Mouse (Mus musculus): ENCODE results near the gene Trim2.

Trim2 gene

DNA sequence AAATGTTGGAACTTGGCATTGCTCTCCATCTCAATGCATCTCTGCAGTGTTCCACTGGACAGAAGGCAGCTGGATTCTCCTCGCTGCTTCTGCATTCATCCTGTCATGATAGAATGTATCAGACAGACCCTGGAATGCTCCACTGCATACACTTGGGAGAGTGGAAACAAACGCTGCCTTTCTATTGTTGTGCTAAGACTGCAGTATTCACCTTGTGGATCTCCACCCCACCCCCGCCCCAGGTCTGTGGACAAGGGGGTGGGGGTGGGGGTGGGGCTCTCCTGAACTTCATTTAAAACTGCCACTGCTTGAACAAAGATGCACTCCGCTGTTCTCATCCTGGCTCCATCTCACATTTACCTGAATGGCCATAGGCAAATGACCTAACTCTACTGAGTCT lies 112.8 kb downstream of the Trim2 start:
- DNase-seq (ENCODE audit: low spot score in 2 of 2), result no peak

DNA sequence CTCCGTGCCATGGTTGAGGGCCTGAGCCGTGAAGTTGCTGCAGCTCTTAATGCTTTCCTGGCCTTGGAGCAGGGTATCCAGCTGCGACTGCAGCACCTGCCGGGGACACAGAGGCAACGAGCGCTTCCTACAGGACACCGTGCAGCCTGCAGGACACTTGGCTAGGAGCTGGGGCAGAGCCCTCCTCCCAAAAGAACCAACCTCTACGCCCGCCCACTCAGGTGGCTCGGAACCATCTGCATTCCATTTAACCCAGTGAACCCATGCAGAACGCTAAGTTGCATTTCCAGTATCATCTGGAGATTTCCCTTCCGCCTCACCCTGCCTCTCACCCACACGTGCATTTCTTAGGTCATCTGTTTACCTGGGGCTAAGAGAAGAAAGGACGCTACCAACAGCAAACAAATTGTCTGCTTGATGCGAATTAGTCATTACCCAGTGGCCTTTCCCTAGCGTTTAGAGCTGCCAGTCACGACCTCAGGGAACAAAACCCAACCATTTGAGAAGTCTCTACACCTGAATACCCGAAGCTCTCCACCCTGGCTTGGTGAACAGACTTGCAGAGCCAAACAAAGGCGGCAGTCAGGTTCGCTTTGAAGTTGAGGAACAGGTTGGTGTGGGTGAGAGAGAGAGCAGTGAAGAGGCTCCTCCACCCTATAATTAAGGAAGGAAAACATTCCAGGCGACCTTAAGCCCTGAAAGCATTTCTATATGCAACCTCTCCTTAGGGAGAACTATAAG lies 115.4 kb downstream of the Trim2 start:
- no peak for DNase-seq (ENCODE audit: low spot score in 2 of 2)

DNA sequence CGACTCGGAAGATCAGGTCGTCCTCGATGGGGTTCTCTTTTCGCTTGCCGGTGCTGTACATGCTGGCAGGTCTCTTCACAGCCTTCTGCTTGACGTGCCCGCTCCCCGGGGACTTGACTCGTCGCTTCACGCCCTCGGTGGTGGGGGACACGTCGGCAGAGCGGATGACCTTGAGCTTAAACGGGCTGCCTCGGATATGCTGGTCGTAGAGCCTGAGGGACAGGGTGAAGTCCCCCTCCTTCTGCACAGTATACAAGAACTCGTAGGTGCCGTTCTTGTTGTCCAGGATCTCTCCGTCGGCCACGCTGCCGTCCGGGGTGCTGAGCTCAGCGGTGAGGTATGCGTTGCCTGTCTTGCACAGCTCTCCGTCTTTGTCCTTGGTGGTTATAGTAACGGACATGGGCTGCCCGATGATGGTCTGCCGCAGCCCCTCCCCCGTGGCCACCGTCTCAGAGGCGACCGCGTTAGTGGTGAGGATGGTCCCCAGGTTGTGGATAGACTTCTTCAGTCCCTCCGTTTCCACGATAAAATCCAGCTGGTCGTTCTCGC lies 116.1 kb downstream of the Trim2 start:
- DNase-seq (ENCODE audit: low spot score in 2 of 2), result no peak

DNA sequence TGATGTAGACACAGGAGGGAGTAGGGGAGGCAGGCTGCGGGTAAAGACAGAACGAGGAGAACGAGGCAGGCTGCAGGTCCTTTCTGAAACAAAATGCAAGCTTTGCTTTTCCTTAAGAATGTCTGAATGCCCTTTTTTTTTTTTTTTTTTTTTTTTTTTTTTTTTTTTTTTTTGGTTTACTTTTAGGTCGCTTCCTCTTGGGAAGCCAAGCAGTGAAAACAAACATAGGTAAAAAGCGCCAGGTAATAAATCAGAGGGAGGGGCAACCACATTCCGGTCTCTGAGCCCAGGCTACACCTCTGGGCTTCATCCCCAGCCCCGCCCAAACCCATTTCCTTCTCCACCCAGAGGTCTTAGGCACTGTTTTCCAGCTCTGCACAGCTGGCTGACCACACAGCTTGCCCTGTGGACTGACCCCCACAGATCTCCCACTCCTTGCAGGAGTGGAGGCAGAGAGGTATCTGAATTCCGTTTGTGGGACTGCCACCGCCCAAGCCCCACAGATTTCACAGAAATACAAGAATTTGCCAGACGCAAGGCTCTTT lies 117.0 kb downstream of the Trim2 start:
- DNase-seq (ENCODE audit: low spot score in 2 of 2), result no peak

DNA sequence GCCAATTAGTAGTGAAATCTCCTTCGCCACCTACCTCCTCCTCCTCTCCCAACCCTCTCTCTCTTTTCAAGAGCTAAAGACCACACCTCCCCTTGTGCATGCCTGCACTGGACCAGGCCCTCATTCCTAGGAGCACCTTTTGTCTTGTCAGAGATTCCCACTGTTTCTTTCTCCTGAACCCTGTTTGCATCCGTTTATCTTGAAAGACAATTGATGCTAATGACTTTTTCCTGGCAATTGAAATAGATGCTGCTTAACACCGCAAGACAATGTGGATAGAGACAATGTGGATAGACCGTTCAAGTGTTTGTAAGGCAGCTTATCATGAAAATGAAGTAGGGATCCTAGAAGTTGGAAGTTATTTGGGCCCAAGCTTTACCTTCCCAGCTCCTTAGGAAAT lies 125.0 kb downstream of the Trim2 start:
- DNase-seq (ENCODE audit: low spot score in 2 of 2), result no peak

DNA sequence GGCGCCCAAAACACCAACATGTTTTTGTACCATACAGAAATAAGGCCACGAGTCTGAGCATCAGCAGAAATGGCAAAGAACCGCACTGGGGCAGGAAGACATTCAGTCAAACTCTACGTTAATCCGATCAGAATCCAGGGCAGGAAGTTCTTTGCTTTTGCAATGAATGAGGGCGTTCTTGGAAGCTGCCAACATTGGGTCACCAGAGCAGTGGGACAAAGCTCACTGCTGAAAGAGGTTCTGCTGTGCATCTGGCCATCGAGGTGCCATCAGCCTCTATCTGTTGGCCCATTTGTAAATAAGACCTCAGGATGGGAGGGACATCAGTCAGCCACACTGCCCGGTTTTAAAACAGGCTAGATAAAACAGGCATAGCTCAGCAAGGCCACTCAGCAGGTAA lies 125.6 kb downstream of the Trim2 start:
- DNase-seq (ENCODE audit: low spot score in 2 of 2), result no peak

DNA sequence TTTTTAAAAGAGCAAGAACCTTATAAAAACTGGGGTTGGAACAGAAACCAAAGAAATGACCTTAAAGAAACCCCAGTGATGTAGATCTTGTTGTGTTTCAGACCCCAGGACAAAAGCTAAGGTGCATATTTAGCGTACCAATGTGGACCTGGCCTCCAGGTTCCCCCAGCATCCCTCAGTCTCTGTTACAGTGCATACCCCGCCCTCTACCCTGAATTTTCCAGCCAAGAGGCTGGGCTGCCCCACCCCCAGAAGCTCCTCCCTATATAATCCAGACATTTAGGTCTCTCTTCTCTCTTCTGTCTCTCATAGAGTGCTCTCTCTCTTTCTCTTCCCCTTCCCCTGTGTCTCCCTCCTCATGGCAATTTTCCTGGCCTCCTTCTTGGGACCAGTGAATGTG lies 126.4 kb downstream of the Trim2 start:
- DNase-seq (ENCODE audit: low spot score in 2 of 2), result no peak

DNA sequence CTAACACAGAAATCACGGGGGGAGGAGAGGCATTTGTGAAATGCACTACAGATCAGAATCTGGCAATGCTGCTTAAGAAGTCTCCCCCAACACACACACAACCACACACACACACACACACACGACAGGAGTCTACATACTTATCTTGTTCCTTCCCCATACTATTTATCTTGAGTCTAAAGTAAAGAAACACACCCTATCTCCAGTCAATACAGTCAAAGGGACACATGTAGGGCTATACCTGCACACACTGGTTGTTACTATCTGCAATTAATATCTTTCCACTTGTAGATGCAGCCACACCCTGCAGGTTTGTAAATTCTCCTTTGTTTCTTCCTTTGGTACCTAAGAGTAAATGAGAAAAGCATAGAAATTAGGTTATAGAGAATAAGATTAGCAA lies 128.8 kb downstream of the Trim2 start:
- DNase-seq (ENCODE audit: low spot score in 2 of 2), result no peak

DNA sequence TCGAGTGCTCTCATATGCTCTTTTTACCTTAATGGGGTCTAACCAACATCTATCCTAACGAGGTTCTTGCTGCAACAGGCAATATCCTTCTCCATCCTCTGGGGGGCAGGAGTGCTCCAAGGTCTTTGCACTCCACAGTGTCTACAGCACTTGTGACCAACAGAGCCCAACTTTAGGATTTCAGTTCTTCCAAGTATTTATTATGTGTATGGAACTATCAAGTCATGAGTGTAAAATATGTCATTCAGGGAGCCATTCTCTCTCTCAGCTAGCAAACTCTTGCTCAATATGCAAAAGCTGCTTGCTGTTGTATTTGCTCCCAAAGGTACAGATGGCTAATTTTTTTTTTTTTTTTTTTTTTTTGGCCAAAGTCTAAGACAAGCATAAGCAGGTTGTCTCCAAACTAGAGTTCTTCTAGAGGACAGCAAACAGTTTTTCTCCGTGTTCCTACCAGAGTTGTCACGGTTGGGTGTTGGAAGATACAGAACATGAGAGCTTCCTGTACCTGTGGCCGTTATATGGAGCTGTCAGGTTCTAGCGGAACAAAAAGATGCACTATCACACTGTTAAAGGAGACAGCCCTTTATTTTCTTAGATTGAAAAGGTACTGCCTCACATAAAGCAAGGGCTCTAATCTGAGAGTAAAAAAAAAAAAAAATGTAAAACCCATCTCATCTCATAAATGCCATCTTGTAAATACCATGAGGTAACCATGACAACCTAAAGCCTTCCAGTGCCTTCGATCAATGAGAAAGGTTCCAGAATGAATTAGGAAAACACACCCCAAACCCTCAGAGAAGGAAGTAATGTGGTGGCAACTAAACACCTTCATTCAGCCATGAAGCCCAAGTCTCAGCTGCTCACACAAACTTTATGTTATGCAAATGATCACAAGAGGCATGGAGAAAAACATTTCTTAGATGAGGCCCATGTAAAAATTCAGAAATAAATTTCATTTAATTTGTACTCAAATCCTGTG lies 131.1 kb downstream of the Trim2 start:
- peak in 1 of 2 experiments; percentile 70 for DNase-seq (ENCODE audit: low spot score in 2 of 2)

DNA sequence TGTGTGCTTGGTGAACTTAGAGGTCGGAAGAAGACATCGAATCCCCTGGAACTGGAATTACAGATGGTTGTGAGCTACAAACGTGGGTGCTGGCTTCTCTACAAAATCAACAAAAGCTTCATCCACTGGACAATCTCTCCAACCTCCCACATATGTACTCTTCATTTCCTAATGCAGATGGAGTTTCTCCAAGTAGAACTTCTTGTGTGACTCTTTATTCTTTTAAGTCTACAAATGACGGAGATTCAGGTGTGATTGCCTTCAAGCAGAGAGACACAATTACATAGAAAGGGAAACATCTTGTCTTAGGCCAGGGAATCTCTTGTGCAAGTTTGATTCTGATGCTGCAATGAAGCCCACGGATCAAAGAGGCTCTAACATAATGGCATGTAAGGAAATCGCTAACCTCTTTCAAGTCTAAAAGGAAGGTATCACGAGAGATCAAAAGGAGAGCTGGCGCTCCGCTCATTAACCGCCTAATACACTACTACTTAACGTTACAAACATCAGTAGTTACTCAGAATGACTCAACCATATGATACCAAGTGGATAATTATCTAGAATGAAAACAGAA lies 133.0 kb downstream of the Trim2 start, which contains the start of gene Gm6525:
TSS of gene Gm6525 (plus strand) at position 524 of the 574 bp plus-strand sequence.
- no peak for DNase-seq (ENCODE audit: low spot score in 2 of 2)

DNA sequence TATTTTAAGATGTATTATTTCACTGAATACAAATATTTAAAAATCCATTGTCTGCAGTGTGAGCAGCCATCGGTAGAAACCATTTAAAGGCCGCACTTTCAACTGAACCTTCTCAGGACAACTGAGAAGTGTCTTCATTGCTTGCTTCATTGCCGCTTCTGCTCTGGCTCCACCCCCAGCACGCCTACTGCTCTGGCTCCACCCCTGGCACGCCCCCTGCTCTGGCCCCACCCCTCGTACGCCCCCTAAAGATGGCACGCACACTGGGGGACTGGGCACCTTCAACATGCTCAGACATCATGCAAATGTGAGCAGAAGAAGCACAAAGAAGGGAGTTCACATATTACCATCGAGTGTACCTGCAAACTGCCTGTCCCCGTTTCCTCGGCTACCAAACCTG lies 134.3 kb downstream of the Trim2 start:
- DNase-seq (ENCODE audit: low spot score in 2 of 2), result no peak

DNA sequence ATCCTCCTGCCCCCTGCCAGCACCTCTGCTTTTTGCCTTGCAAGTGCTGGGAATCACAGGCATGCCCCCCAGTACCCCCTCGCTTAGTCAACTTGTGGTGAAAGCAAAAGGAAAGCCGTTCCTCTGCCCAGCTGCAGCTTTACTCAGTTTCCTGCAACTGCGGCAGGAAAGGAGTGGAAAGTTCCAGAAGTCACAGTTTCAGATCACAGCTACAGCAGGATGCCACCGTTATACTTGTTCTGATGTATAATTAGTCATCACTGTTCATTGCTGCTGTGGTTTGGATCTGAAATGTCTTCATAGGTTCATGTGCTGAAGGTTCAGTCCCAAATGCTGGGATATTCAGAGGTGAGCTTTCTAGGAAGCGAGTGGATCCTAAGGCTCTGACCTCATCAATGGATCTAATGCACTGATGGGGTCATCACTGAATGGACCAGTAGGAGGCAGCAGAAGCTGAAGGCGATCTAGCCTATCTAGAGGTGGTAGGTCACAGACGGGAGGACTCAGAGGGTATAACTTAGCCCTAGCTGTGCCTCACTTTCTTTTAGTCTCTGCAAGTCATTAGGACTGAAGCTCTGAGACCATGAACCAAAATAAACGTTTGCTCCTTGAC lies 137.2 kb downstream of the Trim2 start:
- DNase-seq (ENCODE audit: low spot score in 2 of 2), result no peak

DNA sequence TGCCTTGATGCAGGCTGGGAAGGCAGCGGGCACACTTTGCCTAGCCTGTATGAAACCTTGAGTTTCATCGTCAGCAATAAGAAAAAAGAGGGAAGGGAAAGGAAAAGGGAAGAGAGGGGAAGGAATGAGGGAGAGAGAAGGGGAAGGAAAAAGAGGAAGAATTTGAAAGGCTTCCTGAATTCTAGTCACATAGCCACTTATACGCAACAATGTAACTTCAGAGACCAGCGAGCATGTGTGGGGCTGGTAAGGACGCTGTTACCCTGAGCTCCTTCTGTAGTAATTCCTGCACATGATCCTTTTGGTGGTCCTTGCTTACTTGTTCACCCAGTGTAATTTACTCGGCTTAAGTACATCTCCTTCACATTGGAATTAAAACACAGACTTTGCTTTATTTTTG lies 137.7 kb downstream of the Trim2 start:
- no peak for DNase-seq (ENCODE audit: low spot score in 2 of 2)

DNA sequence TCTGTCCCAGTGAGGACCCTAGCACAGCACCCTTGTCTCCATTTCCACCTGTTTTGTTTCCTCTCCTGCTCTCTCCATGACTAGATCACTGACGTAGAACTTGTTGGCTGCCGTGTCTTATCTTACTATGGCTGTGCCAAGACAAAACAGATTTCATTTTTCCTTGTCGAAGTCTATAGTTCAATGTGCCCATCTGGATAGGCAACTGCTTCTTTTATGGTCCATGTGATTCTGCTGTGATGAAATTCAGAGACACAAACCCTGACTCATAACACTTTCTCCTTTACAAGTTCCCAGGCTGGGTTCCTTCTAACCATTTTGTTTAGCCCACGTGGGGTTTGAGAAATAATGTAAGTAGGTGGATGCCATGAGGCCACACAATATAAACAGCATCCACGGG lies 140.6 kb downstream of the Trim2 start:
- DNase-seq (ENCODE audit: low spot score in 2 of 2), result no peak

DNA sequence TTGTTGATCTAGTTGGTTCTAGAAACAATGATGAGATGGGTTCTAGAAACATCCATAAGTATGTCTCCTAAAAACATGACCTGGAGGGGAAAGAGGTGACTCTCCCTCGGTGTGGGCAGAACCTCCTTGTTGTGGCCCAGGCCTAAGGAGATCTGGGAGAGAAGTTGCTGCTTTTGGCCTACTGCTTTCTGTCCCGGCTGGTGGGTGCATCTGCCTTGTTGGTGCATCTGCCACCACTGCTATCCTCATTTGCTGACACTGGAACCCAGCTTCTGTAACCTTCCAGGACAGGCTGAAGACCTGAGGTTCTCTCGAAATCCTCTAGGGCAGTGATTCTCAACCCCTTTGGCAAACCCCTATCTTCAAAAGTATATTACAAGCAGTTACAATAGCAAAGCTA lies 141.3 kb downstream of the Trim2 start:
- no peak for DNase-seq (ENCODE audit: low spot score in 2 of 2)

DNA sequence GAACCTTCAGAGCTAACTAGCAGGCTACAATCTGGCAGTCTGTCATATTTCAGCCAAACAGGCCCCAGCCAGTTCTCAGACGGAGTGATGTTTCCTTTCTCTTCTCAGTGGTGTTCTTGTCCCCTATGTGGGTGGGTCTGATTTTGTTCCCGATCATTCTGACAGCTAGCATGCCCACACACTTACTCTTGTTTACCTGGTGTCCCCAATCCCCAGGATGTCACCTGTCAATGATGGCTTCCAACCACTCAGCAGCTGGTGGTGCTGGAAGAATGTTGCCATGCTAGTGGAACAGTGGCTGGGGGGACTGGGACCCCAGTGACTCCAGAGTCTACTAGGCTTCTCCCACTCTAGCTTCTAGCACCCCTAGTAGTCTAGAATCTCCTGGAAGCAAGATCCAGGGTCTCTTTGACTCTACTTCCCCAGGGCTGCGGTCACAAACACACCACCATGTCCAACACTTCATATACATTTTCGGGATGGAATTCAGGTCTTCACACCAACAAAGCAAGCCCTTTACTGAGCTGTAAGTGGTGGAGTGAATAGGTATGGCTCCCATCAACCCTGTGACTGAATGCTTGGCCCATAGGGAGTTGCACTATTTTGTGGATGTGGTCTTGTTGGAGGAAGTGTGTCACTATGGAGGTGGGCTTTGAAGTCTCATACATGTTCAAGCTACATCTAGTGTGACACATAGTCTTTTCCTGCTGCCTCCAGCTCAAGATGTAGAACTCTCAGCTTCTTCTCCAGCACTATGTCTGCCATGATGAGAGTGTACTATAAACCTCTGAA lies 148.9 kb downstream of the Trim2 start:
- DNase-seq (ENCODE audit: low spot score in 2 of 2), result no peak

DNA sequence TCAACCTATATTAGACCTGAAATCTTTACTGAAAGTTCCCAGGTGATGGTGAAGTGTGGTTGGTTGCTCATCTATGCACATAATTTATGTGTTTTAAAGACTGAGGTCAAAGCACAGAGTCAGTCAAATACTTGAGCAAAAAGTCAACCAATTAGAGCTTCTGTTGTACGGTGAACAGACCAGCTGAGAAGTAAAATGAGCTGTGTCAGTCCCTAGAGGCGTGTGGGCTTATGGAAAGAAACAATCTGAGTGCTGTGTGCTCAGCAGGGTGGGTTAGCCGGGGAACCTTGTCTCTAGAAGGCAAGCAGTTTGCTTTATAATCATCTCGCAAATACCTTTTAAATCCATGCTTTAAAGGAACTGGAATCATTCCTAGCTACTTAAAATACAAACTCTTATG lies 149.7 kb downstream of the Trim2 start:
- no peak for DNase-seq (ENCODE audit: low spot score in 2 of 2)

DNA sequence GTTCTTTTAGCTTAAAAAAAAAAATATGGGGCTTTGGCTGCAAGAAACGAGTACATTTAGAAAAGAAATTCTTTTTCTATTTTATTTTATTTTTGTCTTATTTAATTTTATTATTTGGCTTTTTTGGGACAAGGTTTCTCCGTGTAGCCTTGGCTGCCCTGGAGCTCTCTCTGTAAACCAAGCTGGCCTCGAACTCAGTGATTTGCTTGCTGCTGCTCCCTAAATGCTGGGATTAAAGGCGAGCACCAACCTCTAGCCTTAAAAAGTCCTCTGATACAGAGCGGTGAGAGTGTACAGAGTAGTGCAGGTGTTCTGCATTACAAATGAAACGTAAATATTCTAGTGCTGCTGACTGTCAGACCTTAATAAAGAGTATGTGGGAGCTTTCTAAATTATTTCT lies 150.6 kb downstream of the Trim2 start:
- DNase-seq (ENCODE audit: low spot score in 2 of 2), result no peak

DNA sequence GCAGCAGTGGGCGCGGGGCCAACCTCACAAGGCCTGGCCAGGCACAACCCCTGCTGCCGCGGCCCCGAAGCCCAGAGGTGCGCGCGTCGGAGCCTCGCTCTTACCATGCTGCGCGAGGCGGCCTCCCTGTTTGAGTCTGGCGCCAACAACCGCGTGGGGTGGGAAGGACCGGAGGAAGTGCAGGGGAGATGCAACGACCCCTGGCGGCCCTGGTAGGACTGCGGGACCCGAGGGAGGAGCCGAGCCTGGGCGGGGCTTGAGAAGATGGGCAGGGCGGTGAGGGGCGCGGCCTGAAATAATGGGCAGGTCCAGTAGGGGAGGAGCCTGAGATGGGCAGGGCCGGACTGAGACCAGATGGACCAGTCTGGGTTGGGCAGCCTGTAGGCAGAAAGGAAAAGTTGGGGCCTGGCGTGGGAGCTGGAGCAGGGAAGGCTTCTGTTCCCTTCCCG lies 151.1 kb downstream of the Trim2 start, which contains the start of gene Mnd1:
TSS of gene Mnd1 (minus strand) at position 229 of the 449 bp plus-strand sequence.
- DNase-seq (ENCODE audit: low spot score in 2 of 2), result peak; percentile 94

DNA sequence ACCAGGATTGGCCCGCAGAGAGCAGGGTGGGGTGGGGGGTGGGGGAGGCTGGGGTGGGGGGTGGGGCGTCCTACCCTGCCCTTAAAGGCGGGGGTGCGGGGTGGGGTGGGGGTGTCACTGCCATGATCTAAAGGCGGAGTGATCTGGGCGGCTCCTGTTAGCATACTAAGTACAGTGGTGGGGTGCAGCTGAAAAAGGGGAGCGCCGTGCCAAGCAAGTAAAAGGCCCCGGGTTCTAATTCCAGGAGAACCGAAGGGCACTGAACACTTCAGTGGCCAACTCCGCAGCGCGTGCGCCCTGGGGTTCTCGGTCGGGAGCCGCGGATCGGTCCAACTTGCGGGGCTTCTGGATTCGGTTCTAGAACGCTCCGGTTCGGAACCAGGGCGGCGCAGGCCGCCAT lies 151.5 kb downstream of the Trim2 start:
- DNase-seq (ENCODE audit: low spot score in 2 of 2), result no peak
